Comparison of ENCODE assay signal across 24 mouse cellular contexts in genomic region chr11:84920981-84921380, GRCm38 (mm10). TPM values are rescaled to one million over a fixed set of nuclear protein-coding genes. Genes with fewer than 3 reads are reported as not detected.
DNase-seq lines count a peak whose midpoint lies in the region; ATAC-seq and TF ChIP-seq lines count a peak whose summit lies in the region.
"Had no signal": no experiment of that assay in that cellular context is flagged by ENCODE, and none has a peak within 500 bp of the region (broad histone marks: within the 10 kb centered on the region; RNA-seq: fewer than 3 reads in every experiment).

No protein-coding gene starts in this region.

- H3K27ac ChIP-seq in layer of hippocampus, adult 2 months = peak overlapping the region; percentile 48; the same call in 1 of the 2 replicates
- H3K27ac ChIP-seq in forebrain, embryonic 13.5 days = no peak overlapping the region
- H3K27ac ChIP-seq: embryonic facial prominence, embryonic 10.5 days; embryonic facial prominence, embryonic 12.5 days; forebrain, embryonic 15.5 days had no signal

- H3K4me3 ChIP-seq in layer of hippocampus, adult 2 months = no peak overlapping the region
- no peak overlapping the region for H3K4me3 ChIP-seq in forebrain, embryonic 13.5 days
- H3K4me3 ChIP-seq: embryonic facial prominence, embryonic 10.5 days; embryonic facial prominence, embryonic 12.5 days; forebrain, embryonic 15.5 days had no signal

- DNase-seq in frontal cortex, postnatal 10 days (ENCODE audit: low spot score in 2 of 2) = no peak
- peak in 1 of 2 experiments; percentile 42 for DNase-seq in layer of hippocampus, adult 2 months (ENCODE audit: low spot score in 2 of 2)
- DNase-seq in layer of hippocampus, adult 11-12 months (ENCODE audit: low spot score) = no peak
- peak; percentile 72 for DNase-seq in NIH3T3 (ENCODE audit: low read depth)
- DNase-seq in brain, adult 2 months (ENCODE audit: low read depth, low spot score) = peak; percentile 69
- DNase-seq: adrenal gland, adult 2 months; adrenal gland, postnatal 10 days; adrenal gland, postnatal 25 days; B cell, adult 2 months; cerebellum, adult 11-12 months; cerebellum, adult 2 months; cerebellum, adult 9-10 months; cerebellum, postnatal 10 days; cerebellum, postnatal 25 days; forebrain, postnatal 0 days had no signal

- no peaks in the 10 kb centered on the region for H3K36me3 ChIP-seq in forebrain, embryonic 13.5 days (ENCODE audit: poor library complexity, severe bottlenecking)
- H3K36me3 ChIP-seq: embryonic facial prominence, embryonic 10.5 days; embryonic facial prominence, embryonic 12.5 days; forebrain, embryonic 15.5 days; G1E had no signal

- H3K9me3 ChIP-seq in forebrain, embryonic 13.5 days (replicated peaks) = no peaks in the 10 kb centered on the region
- H3K9me3 ChIP-seq: embryonic facial prominence, embryonic 10.5 days; embryonic facial prominence, embryonic 12.5 days; forebrain, embryonic 15.5 days; G1E had no signal

- no peak overlapping the region for H3K4me2 ChIP-seq in forebrain, embryonic 13.5 days
- H3K4me2 ChIP-seq: embryonic facial prominence, embryonic 12.5 days; forebrain, embryonic 15.5 days had no signal

- no peaks in the 10 kb centered on the region for H3K4me1 ChIP-seq in forebrain, embryonic 13.5 days

- peak; percentile 68 for ATAC-seq in frontal cortex, adult (ENCODE audit: low TSS enrichment)
- no peak for ATAC-seq in forebrain, embryonic 13.5 days
- ATAC-seq: activated CD4-positive, CD25-positive, alpha-beta regulatory T cell, adult 4 months; CD4-positive, CD25-positive, alpha-beta regulatory T cell, adult 4 months; forebrain, embryonic 15.5 days; forebrain, postnatal 0 days had no signal

- no peak for TF ChIP-seq CTCF in layer of hippocampus, adult 2 months (conservative IDR thresholded peaks at IDR 0.05)

- no peaks in the 10 kb centered on the region for H3K27me3 ChIP-seq in forebrain, embryonic 13.5 days
- H3K27me3 ChIP-seq: forebrain, embryonic 15.5 days had no signal

- no peak overlapping the region for H3K9ac ChIP-seq in forebrain, embryonic 13.5 days
- H3K9ac ChIP-seq: embryonic facial prominence, embryonic 12.5 days; forebrain, embryonic 15.5 days; forebrain, postnatal 0 days had no signal

- 86% methylated on average over 8 of the region's 8 CpGs for WGBS in forebrain, embryonic 13.5 days

RNA-seq across cellular contexts. Expression of gene Znhit3, which starts 4.8 kb away (rescaled TPM):
- total RNA-seq in layer of hippocampus, adult 2 months (2021) = 10 to 100 TPM; 30.7 to 32.1 TPM
- polyA plus RNA-seq in forebrain, embryonic 13.5 days (2015; fragmentation: Nextera tagmentation; extraction: Ambion mirVana) = 75.3 and 76.3 TPM in 2 replicates

RNA-seq across cellular contexts. Expression of gene Car4, which starts 36.6 kb away (rescaled TPM):
- 10 to 100 TPM; 67.0 to 73.9 TPM for total RNA-seq in layer of hippocampus, adult 2 months (2021)
- 1.2 and 2.0 TPM in 2 replicates for polyA plus RNA-seq in forebrain, embryonic 13.5 days (2015; fragmentation: Nextera tagmentation; extraction: Ambion mirVana)
- total RNA-seq: CH12.LX, G1E had no signal
- polyA plus RNA-seq: activated CD4-positive, CD25-positive, alpha-beta regulatory T cell, adult 4 months; CD4-positive, CD25-positive, alpha-beta regulatory T cell, adult 4 months; G1E had no signal

RNA-seq across cellular contexts. Expression of gene Pigw, which starts 40.9 kb away (rescaled TPM):
- total RNA-seq in layer of hippocampus, adult 2 months (2021) = 1 to 10 TPM; 7.4 to 7.5 TPM
- polyA plus RNA-seq in forebrain, embryonic 13.5 days (2015; fragmentation: Nextera tagmentation; extraction: Ambion mirVana) = 2.3 and 2.9 TPM in 2 replicates

RNA-seq across cellular contexts. Expression of gene Myo19, which starts 41.0 kb away (rescaled TPM):
- total RNA-seq in layer of hippocampus, adult 2 months (2021) = 10 to 100 TPM in 1 of 2 experiments, 1 to 10 TPM in 1; 8.9 to 11.5 TPM
- 5.8 and 6.3 TPM in 2 replicates for polyA plus RNA-seq in forebrain, embryonic 13.5 days (2015; fragmentation: Nextera tagmentation; extraction: Ambion mirVana)

RNA-seq across cellular contexts. Expression of gene Ggnbp2, which starts 50.4 kb away (rescaled TPM):
- total RNA-seq in layer of hippocampus, adult 2 months (2021) = 10 to 100 TPM; 87.7 to 92.2 TPM
- polyA plus RNA-seq in forebrain, embryonic 13.5 days (2015; fragmentation: Nextera tagmentation; extraction: Ambion mirVana) = 66.5 and 68.5 TPM in 2 replicates

Comparison
In these comparisons a context has a peak if more than half of its experiments do, and no peak if none do; other contexts are left out.
1. DNase-seq: peak in NIH3T3 (single experiment) and brain, adult 2 months (single experiment); none in frontal cortex, postnatal 10 days (0 of 2) and layer of hippocampus, adult 11-12 months (single experiment).